Mouse (Mus musculus) v-Abl transformed pro-B cells (cell line): ENCODE results near the gene Mgat5.

Experiments
- in situ Hi-C, 2 experiments: fragments of 400-800 bp; cut with MboI; formaldehyde crosslinking; loops; one replicate each; pipeline ENCODE4 v1.15.1; 2025; ENCODE audit not compliant: unreplicated experiment in 2 of 2

Gene Mgat5

DNA sequence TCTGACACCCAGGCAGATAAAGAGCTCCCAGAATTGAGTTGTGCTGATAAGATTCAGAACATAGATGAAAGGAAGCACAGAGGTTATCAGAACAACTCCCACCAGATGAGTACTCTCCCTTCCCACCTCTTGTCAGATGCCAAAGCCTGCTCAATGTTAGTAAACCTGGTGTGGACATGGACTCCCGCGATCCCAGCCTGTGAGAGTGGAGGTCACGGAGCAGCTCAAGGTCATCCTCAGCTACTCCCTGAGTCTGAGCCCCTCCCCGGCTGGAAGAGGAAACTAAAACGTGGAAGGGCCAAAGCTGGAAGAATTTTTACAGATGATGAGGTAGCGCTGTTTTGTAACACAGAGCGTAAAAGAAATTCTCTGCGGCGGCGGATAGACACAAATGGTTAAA, 116.1 kb downstream of the Mgat5 start:
- in situ Hi-C loops, result loop anchor here (25.0 kb wide), 2 partner anchors 109 to 341 kb away; partner anchors contain the start of gene Mgat5 (in 1 of the 2)

DNA sequence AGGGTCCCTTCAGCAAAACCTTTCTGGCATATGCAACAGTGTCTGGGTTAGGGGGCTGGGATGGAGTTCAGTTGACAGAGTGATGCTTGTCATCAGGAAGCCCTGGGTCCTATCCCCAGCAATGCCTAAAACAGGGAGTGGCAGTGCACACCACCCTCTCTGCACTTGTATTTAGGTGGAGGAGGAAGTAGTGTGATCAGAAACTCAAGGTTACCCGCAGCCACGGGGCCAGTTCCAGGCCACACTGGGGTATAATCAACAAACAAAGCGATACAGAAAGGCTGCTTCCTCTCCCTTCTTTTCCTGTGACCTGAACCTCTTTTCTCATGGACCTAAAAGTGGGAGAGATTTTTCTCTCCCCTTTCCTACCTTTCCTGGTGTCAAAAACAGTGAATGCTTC, 116.8 kb downstream of the Mgat5 start:
- in situ Hi-C loops, result loop anchor here (25.0 kb wide), 2 partner anchors 109 to 341 kb away; partner anchors contain the start of gene Mgat5 (in 1 of the 2)

DNA sequence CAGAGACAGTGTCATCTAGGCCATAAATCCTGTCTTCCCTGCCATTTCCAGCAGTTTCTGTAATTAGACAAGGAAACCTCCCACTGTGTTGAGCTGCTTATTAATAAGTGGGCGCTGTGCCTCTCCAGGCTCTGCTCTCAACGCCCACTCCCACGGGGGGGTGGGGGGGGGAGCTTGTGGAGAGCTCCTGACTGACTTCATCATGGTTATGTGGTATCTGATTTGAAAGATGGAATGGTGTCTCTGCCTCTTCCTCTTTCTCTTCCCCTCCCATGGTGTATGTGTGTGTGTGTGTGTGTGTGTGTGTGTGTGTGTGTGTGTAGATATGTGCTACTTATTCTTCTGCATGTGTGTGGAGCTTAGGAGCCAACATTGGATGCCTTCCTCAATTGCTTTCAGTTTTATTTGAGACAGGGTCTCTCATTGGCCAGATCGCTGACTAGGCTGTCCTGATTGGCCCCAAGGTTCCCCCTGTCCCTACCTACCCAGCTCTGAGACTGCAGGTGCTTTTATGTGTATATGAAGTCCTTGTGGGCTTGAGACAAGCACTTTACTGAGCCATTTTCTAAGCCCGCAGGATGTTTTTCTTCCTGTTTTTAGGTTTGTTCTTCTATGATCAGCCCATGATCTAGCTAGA, 117.5 kb downstream of the Mgat5 start:
- in situ Hi-C loops, result loop anchor here (25.0 kb wide), 2 partner anchors 110 to 340 kb away; partner anchors contain the start of gene Mgat5 (in 1 of the 2)

GRCm38 (mm10) chr1:127325601-127326198, 120.9 kb downstream of the Mgat5 start:
- in situ Hi-C loops, result no loop called here

DNA sequence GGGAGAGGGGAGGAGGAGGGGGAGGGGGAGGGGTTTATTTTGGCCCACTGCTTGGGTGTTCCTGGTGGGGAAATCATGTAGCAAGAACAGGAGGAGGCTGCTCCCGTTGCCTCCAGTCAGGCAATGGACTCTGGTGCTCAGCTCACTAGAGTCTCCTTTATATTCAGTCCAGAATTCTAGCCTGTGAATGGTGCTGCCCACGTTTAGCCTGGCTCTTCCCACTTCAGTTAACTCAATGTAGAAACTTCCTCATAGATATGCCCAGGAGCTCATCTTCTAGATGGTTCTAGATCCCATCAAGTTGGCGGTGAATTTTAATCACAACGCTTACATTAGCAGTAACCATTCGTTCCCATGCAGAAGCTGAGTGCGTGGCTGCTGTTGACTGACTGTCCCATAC, 123.0 kb downstream of the Mgat5 start:
- in situ Hi-C loops, result no loop called here

- in situ Hi-C loops, result no loop called here
These were observed 123.6 kb downstream of the Mgat5 start for GRCm38 (mm10) chr1:127328354-127328875.

GRCm38 (mm10) chr1:127329810-127330209, 125.0 kb downstream of the Mgat5 start:
- in situ Hi-C loops, result no loop called here

- in situ Hi-C loops, result no loop called here
These were observed 132.9 kb downstream of the Mgat5 start for GRCm38 (mm10) chr1:127337740-127338139.

DNA sequence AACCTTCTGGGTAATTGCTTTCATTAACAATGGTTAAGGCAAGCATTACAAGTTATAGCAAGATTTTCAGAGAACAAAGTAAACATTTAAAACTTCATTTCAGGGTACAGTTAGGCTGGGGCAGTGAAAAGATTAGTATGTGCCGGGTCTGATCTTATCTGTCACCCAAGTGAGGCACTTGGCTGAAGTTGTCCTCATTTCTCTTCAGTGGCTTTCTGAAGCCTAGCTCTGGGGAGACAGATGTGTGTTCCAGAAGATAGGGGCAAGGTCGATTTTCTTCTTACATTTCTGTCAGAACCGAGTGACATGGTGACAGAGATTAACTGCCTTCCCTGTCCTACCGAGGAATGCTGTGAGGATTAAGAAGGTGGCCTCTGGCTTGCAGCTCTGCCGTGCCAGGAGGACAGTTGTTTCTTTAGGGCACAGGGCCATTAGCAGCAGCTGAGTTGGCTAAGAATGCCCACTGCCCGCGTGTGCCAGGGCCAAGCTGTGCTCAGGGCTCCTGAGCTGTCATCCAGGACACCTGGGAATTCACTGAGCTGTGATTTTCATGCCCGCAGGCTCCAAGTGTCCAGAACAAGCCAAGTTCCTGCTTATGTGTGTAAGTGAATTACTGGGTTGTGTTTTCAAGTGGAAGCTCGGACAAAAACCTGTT, 134.1 kb downstream of the Mgat5 start:
- in situ Hi-C loops, result no loop called here

GRCm38 (mm10) chr1:127340296-127340695, 135.5 kb downstream of the Mgat5 start:
- in situ Hi-C loops, result no loop called here

DNA sequence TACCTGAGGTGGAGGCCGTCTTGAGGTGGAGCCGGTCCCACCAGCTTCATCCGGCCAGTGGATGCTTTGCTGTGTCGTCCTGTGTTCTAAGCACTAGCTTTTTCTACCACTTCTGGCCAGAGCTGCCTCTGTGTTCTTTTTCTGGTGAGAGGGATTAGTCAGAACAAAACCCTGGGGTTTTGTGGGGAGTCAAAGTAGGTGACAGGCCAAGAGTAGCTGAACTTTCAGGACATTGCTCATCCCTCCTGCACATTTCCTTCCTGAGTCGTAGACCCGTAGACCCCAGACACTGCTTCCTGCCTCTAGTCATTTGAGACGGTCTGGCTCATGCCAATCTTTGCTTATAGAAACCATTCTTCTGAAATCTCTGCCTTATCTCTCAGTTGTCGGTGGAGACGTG, 140.1 kb downstream of the Mgat5 start:
- in situ Hi-C loops, result no loop called here

- in situ Hi-C loops, result no loop called here
These were observed 141.9 kb downstream of the Mgat5 start for GRCm38 (mm10) chr1:127346596-127347139.

DNA sequence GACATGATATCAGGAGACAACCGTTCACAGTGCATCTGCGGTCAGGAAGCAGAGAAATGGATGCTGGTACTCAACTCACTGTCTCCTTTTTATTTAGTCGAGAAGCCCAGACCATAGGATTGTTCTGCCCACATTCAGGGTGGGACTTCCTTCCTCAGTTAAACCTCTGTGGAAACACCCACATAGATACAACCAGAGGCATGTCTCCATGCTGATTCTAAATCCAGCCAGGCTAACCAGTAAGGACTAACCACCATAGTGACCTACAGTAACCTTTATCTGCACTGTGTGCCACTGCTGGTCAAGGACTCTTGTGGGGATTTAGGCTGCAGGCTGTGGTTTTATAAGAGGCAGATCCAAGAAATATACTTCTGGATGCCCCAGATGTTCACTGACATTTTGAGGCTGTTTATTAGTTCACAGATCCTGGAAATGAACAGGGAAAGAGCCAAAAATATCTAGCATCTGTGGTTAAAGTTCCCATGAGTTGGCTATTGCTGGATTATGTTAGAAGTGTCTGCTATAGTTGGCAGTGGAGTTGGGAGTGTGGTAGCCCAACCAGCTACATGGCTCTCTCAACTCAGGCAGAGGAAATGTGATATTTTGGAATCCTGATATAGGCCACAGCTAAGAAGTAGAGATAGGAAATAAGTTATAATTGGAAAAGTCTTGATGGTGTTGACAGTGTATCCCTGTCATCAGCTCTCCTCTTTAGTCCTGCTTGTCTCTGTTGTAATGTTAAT, 143.2 kb downstream of the Mgat5 start:
- in situ Hi-C loops, result no loop called here

DNA sequence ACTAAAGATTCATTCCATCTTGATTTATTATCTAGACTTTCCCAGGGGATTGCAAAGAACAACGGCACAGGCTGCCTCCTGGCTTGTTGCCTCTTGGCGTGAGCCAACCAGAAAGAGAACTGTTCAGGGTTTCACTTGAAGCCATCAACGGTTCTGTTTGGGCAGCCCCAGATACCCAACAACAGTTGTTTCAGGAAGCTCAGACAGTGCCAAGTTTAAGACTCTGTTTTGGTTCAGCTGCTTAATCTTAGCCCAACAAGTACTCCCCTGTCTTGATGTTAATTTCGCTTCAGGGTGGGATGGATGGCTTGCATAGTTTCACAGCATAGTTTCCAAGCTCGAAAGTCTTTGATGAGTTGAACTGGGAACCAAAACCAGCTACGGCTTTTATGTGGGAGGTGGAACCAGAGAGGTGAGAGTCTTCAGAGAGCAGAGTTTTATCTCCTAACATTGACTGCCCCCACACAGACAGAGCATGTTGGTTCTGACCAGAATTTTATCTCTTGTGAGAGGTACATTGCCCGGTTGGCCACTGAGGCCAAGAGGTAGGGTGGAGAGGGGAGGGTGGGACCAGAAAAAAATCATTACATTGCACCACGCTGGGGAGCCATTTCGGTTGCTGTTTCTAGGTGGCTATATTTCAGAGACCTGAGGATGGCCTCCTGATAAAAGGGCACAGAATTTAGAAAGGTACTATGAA, 144.0 kb downstream of the Mgat5 start:
- in situ Hi-C loops, result no loop called here

DNA sequence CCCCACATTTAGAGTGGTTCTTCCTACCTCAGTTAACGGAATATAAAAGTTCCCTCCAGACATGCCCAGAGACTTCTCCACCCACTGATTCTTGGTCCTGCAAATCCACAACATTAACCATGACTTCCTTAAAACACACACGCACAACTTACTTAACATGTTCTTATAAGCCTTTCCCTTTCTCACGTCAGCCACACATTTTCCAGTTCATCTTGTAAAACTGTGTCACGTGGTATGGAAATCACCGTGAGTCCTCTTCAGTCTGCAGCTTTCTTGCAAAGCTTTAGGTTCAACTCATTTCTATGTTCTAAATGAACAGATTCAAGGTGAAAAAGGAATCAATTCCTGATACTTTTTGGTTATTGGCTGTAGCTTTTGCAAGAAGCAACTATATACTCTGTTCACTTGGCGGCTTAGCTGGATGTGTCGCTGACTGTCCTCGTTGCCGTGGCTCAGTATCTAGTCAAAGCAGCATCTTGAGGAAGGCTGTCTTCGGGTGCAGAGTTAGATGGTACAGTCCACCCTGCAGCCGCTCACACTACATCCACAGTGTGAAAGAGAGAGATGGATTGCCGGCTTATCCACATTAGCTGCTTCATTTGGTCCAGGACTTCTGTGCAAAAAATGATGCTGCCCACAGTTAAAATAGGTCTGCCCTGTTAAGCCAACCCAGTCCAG, 146.7 kb downstream of the Mgat5 start:
- in situ Hi-C loops, result no loop called here

DNA sequence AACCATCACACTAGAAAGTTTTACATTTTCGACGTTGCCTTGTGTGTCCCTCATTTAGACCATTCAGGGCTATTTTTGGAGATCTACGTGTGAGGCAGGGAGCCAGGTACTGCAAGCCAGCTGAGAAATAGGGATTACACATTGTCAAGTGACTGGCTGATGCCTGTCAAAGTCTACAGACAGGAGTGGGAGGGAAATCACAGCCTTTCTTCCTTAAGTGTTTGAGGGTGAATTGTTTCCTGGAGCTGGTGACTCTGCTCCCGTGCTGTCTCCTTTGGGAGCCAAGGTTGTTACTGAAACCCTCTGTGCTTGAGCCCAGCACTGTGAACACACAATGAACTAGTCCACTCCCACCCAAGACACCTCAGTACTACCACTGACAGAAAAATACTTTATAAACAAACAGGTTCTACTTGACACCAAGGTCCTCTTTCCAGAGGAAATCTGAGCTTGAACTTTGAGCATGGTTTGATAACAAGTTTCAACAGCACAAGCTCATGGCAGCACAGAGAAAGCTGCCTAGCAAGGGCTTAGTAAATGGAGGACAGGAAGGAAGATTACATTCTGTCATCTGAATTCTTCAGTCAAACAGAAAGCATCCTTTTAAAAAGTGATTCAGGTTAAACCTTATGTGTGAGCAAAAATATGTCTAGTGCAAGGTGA, 147.4 kb downstream of the Mgat5 start:
- in situ Hi-C loops, result no loop called here

DNA sequence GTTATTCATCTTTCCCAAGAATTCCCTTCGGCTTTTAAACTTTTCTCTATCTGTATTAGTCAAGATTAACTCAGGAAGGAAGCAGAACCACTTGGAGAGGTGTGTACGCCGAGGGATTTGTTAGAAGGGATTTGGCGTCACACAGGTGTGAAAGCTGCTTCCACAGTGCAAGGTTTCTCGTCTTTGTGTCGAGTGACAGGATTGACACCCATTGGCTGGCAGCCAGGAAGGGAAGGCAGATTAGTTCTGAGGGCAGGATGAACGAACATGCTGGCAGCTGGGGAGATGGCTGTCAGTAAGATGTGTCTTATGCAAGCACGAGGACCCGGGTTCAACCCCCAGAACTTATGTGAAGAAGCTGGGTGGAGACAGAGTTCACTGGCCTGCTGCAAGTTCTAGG, 148.6 kb downstream of the Mgat5 start:
- in situ Hi-C loops, result no loop called here

DNA sequence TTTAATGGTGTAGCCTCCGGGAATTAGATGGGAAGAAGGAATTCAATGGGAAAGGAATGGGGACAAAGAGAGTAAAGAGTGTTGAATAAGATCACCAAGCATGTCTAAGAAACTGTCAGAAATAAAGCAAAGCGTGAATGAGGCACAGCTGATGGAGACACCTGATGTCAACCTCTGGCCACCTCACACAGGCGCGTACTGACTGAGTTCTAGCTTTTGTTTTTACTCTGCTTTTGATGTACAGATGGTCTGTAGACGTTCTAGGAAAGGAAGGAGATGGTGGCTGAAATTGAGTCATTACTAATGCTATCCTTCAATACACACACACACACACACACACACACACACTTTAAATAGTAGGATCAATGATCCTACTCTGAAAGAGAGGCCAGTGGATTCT, 149.3 kb downstream of the Mgat5 start:
- in situ Hi-C loops, result no loop called here

DNA sequence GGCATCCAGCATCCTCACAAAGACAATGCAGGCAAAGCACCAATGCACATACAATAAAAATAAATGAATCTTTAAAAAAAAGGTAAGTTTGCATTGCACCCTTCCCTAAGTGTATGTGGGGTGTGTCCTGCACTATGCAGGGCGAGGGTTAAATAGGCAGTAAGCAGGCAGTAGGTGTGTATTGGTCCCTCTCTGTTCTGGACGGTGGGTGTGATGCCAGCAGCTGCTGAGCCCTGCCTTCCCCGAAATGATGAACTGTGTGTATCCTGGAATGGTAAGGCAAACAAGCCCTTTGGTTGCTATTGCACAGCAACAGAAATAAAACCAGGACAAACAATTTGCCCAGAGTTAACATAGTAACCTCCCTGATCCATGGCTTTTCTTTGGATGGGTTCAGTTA, 150.2 kb downstream of the Mgat5 start:
- in situ Hi-C loops, result no loop called here
